Mouse (Mus musculus): ENCODE measurements around the gene Soga3. TPM values are rescaled to one million over a fixed set of nuclear protein-coding genes. Genes with fewer than 3 reads are reported as not detected.
A peak's percentile ranks its signal among the peaks of the same experiment; 100 is the strongest.

Gene Soga3
- 114 and 139 TPM in 2 replicates for polyA plus RNA-seq (2015; fragmentation: Nextera tagmentation; extraction: Ambion mirVana)

DNA sequence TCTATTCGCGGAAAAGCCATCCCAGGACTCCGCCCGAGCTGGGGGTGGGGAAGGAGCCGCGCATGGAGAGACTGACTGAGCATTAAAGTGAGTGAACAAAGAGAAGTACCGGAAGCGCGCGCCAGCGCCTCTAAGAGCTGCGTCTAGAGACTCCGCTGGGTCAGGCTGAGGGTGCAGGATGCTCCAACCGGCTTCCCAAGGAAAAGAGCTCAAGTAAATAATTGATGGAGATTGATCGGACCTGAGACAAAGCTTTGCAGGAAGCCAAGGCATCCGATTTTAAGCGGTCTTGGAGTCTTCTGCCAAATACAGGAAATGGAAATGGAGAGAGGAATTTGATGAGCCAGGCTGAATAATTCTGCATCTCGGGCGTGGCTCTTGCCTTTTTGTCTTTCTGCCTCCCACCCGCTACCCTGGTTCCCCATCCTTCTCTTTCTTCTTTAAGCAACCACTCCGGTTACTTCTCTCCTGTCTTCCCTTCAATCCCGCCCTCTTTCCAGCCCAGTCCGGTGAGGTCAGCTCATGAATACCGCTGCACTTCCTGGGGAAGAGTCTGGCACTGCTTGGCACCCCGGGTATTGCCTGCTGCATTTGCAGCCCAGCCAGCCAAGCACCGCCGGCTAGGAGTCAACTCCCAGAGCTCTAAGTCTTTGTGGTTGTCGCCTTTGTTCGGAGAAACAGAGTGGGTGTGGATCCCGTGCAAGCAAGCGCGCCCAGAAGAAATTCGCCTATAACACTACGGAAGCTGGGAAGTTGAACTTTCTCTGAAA lies at the start of gene Soga3:
Soga3 (plus strand) TSS at position 274 of the 770 bp plus-strand sequence.
- peak within 1 kb of the TSS; percentile 83 for H3K9ac ChIP-seq (ENCODE audit: low read depth, low read length)
- ATAC-seq, result peak; percentile 87
- H3K27me3 ChIP-seq (replicated peaks; ENCODE audit: control insufficient read depth, insufficient read depth, low read length), result no peaks in the 10 kb centered on the region
- H3K4me3 ChIP-seq (ENCODE audit: low read length), result peak within 1 kb of the TSS; percentile 85
- under 1% methylated on average over 34 of the region's 34 CpGs for WGBS
- H3K9me3 ChIP-seq (ENCODE audit: control insufficient read depth, low read length), result no peaks in the 10 kb centered on the region
- peaks cover 6% of the 10 kb centered on the region for H3K4me1 ChIP-seq (ENCODE audit: control insufficient read depth, insufficient read depth, low read depth, low read length)
- H3K36me3 ChIP-seq (ENCODE audit: control insufficient read depth, insufficient read depth, low read length), result no peaks in the 10 kb centered on the region
- H3K4me2 ChIP-seq (ENCODE audit: low read length), result peak within 1 kb of the TSS; percentile 88
- peak within 1 kb of the TSS; percentile 94 for H3K27ac ChIP-seq (ENCODE audit: low read depth, low read length)

DNA sequence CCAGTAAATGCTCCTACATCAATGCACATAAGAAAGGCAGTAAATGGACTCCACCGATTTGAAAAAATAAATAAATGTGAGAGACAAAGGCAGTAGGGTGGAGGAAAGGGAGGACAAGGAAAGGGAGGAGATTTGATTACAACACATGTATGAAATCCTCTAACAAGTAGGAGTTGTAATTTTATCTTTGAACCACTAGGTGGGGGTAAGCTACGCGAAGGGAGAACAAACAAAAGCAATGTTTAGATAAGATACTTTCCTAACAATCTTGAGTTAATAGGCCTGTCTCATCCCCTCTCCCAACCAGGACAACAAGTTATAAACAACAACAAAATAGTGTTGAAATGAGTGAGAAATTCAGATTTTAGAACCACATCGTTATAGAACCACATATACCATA lies 36.7 kb upstream of the Soga3 start:
- Histone ChIP-seq H3K9ac (ENCODE audit: low read depth, low read length) (no peak overlapping the region), H3K27ac (ENCODE audit: low read depth, low read length) (no peak overlapping the region), H3K4me2 (ENCODE audit: low read length) (no peak overlapping the region), H3K4me1 (ENCODE audit: control insufficient read depth, insufficient read depth, low read depth, low read length) (no peaks in the 10 kb centered on the region), H3K4me3 (ENCODE audit: low read length) (no peak overlapping the region), H3K9me3 (ENCODE audit: control insufficient read depth, low read length) (no peaks in the 10 kb centered on the region), H3K27me3 (replicated peaks; ENCODE audit: control insufficient read depth, insufficient read depth, low read length) (no peaks in the 10 kb centered on the region), H3K36me3 (ENCODE audit: control insufficient read depth, insufficient read depth, low read length) (no peaks in the 10 kb centered on the region)
- WGBS, result 15% methylated on average over 4 of the region's 4 CpGs
- ATAC-seq, result no peak

DNA sequence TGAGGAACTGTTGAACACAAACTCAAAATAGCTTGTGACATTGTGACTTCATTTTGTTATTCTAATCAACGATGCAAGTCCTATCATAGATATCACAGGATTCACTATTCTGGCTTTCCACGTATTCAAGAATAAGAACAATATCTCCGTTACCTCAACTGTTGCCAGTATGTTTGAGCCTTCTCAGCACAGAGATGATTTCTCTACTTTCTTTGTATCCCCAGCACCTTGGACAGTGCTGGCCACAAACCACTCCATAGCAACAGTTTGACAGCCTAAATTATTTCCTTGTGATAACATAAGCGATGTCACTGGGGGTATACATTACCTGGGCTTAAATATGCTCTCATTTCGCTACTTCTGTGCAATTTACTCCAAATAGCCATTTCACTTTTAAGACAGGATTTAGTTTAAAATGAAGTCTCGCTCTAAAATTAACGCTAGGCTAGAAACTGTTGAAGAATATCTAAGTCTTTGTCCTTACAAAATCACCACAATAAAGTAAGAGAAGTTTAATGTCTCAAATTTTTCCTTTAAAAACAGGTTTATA lies 1.0 kb upstream of the Soga3 start:
- H3K36me3 ChIP-seq (ENCODE audit: control insufficient read depth, insufficient read depth, low read length), result no peaks in the 10 kb centered on the region
- 26% methylated on average over 7 of the region's 7 CpGs for WGBS
- H3K4me2 ChIP-seq (ENCODE audit: low read length), result peak overlapping the region; percentile 88
- no peaks in the 10 kb centered on the region for H3K27me3 ChIP-seq (replicated peaks; ENCODE audit: control insufficient read depth, insufficient read depth, low read length)
- no peak for ATAC-seq
- no peaks in the 10 kb centered on the region for H3K9me3 ChIP-seq (ENCODE audit: control insufficient read depth, low read length)
- peak overlapping the region; percentile 52 for H3K9ac ChIP-seq (ENCODE audit: low read depth, low read length)
- H3K4me1 ChIP-seq (ENCODE audit: control insufficient read depth, insufficient read depth, low read depth, low read length), result no peaks in the 10 kb centered on the region; the same call in 1 of the 2 replicates
- peak overlapping the region; percentile 36 for H3K4me3 ChIP-seq (ENCODE audit: low read length)
- H3K27ac ChIP-seq (ENCODE audit: low read depth, low read length), result peak overlapping the region; percentile 72

DNA sequence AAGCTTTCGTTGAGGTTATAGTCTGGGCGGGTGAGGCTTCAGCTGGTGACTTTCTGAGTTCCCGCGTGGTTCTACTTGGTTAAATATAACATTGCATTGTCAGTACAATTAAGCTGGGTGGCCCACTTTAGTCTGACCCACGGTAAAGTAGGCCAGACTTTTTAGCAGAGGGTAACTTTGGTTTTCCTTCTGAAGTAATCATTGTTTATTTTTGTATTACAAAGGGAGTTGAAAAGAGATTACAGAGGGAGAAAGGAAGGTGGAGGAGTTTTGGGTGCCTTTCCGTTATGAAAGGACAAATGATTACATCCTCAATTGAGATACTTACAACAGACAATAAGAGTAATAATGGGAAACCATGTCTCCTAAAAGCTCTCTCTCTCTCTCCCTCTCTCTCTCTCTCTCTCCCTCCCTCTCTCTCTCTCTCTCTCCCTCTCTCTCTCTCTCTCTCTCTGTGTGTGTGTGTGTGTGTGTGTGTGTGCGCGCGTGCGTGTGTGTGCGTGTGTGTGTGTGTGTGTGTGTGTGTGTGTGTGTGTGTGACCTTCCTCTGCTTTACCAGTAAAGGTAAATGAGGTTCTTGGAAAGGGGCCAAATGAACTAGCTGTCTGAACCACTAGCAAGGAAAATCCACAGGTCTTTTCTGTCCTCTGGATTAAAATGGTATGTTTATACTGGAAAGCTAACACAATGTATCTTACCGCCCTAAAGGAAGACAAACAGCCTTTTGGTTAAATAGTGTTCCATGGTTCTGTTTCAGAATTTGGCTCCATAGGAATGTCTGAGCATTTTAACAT lies 1.2 kb downstream of the Soga3 start:
- H3K4me3 ChIP-seq (ENCODE audit: low read length), result peak overlapping the region; percentile 85

DNA sequence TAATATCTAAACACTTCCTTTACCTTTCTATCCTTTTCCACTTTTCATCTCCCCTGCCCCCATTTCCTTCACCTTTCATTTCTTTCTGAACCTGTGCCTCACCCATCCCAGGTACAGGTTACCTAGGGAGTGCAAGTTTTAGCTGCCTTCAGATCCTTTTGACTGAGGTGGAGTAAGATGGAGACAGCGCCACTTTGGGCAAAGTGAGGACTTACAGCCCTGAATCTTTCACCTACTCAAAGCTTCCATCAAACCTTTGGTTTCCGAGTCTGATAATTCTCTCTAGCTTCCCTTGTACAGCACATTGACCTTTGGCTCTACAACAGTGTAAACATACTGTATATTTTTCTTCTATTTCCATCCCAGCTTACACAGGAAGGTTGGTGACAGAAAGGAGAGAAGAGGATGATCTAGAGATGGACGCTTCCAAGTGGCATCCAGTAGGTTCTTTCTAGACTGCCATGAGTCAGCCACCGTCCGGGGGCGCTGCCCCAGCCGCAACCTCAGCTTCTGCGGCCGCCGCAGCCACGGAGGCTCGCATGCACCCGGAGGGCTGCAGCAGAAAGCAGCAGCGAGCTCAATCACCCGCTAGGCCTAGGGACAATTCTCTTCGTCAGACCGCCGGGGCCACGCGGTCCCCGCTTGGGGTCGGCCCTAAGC lies 2.7 kb downstream of the Soga3 start:
- Histone ChIP-seq H3K27me3 (replicated peaks; ENCODE audit: control insufficient read depth, insufficient read depth, low read length) (no peaks in the 10 kb centered on the region), H3K27ac (ENCODE audit: low read depth, low read length) (peak overlapping the region; percentile 93), H3K9me3 (ENCODE audit: control insufficient read depth, low read length) (no peaks in the 10 kb centered on the region), H3K9ac (ENCODE audit: low read depth, low read length) (peak overlapping the region; percentile 92), H3K4me1 (ENCODE audit: control insufficient read depth, insufficient read depth, low read depth, low read length) (peaks cover 16% of the 10 kb centered on the region), H3K4me2 (ENCODE audit: low read length) (peak overlapping the region; percentile 88), H3K4me3 (ENCODE audit: low read length) (peak overlapping the region; percentile 85), H3K36me3 (ENCODE audit: control insufficient read depth, insufficient read depth, low read length) (no peaks in the 10 kb centered on the region; the same call in 1 of the 2 replicates)
- peak; percentile 32 for ATAC-seq
- 2% methylated on average over 22 of the region's 22 CpGs for WGBS

More for the DNA sequence above, 1.2 kb downstream of the Soga3 start:
- no peak for ATAC-seq
- Histone ChIP-seq H3K4me2 (ENCODE audit: low read length) (peak overlapping the region; percentile 88), H3K9ac (ENCODE audit: low read depth, low read length) (peak overlapping the region; percentile 83), H3K9me3 (ENCODE audit: control insufficient read depth, low read length) (no peaks in the 10 kb centered on the region), H3K27me3 (replicated peaks; ENCODE audit: control insufficient read depth, insufficient read depth, low read length) (no peaks in the 10 kb centered on the region), H3K36me3 (ENCODE audit: control insufficient read depth, insufficient read depth, low read length) (no peaks in the 10 kb centered on the region; the same call in 1 of the 2 replicates), H3K4me1 (ENCODE audit: control insufficient read depth, insufficient read depth, low read depth, low read length) (peaks cover 14% of the 10 kb centered on the region), H3K27ac (ENCODE audit: low read depth, low read length) (peak overlapping the region; percentile 94)
- WGBS, result 13% methylated on average over 11 of the region's 12 CpGs

- 0% methylated on average over 53 of the region's 65 CpGs for WGBS
Measured at GRCm38 (mm10) chr10:29146858-29147640, 3.4 kb downstream of the Soga3 start.

GRCm38 (mm10) chr10:29147641-29147990 lies 4.0 kb downstream of the Soga3 start:
- 0% methylated on average over 12 of the region's 12 CpGs for WGBS
- Histone ChIP-seq H3K9me3 (ENCODE audit: control insufficient read depth, low read length) (no peaks in the 10 kb centered on the region), H3K9ac (ENCODE audit: low read depth, low read length) (peak overlapping the region; percentile 92), H3K4me3 (ENCODE audit: low read length) (peak overlapping the region; percentile 85), H3K4me1 (ENCODE audit: control insufficient read depth, insufficient read depth, low read depth, low read length) (peaks cover 16% of the 10 kb centered on the region), H3K27me3 (replicated peaks; ENCODE audit: control insufficient read depth, insufficient read depth, low read length) (no peaks in the 10 kb centered on the region), H3K4me2 (ENCODE audit: low read length) (peak overlapping the region; percentile 88), H3K27ac (ENCODE audit: low read depth, low read length) (peak overlapping the region; percentile 93), H3K36me3 (ENCODE audit: control insufficient read depth, insufficient read depth, low read length) (peaks cover 3% of the 10 kb centered on the region; the same call in 1 of the 2 replicates)
- peak; percentile 3; the same call in 1 of the 2 replicates for ATAC-seq

More at GRCm38 (mm10) chr10:29146858-29147640, 3.4 kb downstream of the Soga3 start:
- Histone ChIP-seq H3K9ac (ENCODE audit: low read depth, low read length) (peak overlapping the region; percentile 92), H3K9me3 (ENCODE audit: control insufficient read depth, low read length) (no peaks in the 10 kb centered on the region), H3K4me1 (ENCODE audit: control insufficient read depth, insufficient read depth, low read depth, low read length) (peaks cover 16% of the 10 kb centered on the region), H3K27me3 (replicated peaks; ENCODE audit: control insufficient read depth, insufficient read depth, low read length) (no peaks in the 10 kb centered on the region), H3K36me3 (ENCODE audit: control insufficient read depth, insufficient read depth, low read length) (peaks cover 2% of the 10 kb centered on the region; the same call in 1 of the 2 replicates), H3K27ac (ENCODE audit: low read depth, low read length) (peak overlapping the region; percentile 93), H3K4me2 (ENCODE audit: low read length) (peak overlapping the region; percentile 88), H3K4me3 (ENCODE audit: low read length) (peak overlapping the region; percentile 85)
- peak; percentile 82 for ATAC-seq

GRCm38 (mm10) chr10:29148076-29148475 lies 4.4 kb downstream of the Soga3 start:
- peak; percentile 5; the same call in 1 of the 2 replicates for ATAC-seq
- Histone ChIP-seq H3K4me3 (ENCODE audit: low read length) (peak overlapping the region; percentile 85), H3K36me3 (ENCODE audit: control insufficient read depth, insufficient read depth, low read length) (peaks cover 4% of the 10 kb centered on the region; the same call in 1 of the 2 replicates), H3K27me3 (replicated peaks; ENCODE audit: control insufficient read depth, insufficient read depth, low read length) (no peaks in the 10 kb centered on the region), H3K9me3 (ENCODE audit: control insufficient read depth, low read length) (no peaks in the 10 kb centered on the region), H3K4me2 (ENCODE audit: low read length) (peak overlapping the region; percentile 88), H3K4me1 (ENCODE audit: control insufficient read depth, insufficient read depth, low read depth, low read length) (peaks cover 16% of the 10 kb centered on the region), H3K9ac (ENCODE audit: low read depth, low read length) (peak overlapping the region; percentile 92), H3K27ac (ENCODE audit: low read depth, low read length) (peak overlapping the region; percentile 93)
- WGBS, result 0% methylated on average over 21 of the region's 21 CpGs
